Mouse (Mus musculus) brain, adult 10 weeks (tissue): ENCODE data around the gene Olfr902. TPM values are rescaled to one million over a fixed set of nuclear protein-coding genes. Genes with fewer than 3 reads are reported as not detected.

Experiments used
- polyA plus RNA-seq: library from polyadenylated mRNA; stranded (reverse); fragments of 350-450 nt; fragmentation: Illumina TruSeq; extraction: RNeasy Lipid Tissue Mini Kit (QIAGEN cat#74804); gene quantifications from one replicate; pipeline ENCODE4 v1.2.3, GENCODE M21; 2015; ENCODE audit warnings: low read depth, low replicate concordance

Olfr902 gene
- polyA plus RNA-seq, result not detected

DNA sequence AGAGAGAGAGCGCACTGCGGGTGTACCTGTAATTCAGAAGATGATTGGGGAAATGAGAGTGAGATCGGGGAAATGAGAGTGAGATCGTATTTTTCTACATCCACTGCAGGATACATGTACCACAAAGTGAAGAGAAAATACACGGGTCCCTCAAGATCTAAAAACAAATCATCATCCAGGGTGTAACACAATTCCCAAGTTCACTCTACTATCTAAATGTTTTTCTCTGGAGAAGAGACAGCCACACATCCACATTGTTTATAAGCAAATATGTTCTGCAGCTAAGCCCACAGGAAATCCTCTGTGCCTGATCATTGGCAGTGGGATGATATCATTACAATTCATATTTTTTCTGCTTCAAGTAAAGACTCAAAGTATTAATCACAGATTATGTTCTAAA, at the start of gene Olfr902:
TSS of gene Olfr902 (plus strand) at position 301 of the 400 bp plus-strand sequence.

GRCm38 (mm10) chr9:38401398-38401797, 46.1 kb upstream of the Olfr902 start, which contains the start of gene Olfr147:
Gene Olfr147, plus strand, starts transcription at chr9:38401698.

GRCm38 (mm10) chr9:38429155-38429554, 18.3 kb upstream of the Olfr902 start, which contains the start of gene Olfr901:
Gene Olfr901, plus strand, starts transcription at chr9:38429455.

GRCm38 (mm10) chr9:38462844-38463243, 15.4 kb downstream of the Olfr902 start, which contains the start of gene Olfr904:
Gene Olfr904, plus strand, starts transcription at chr9:38463144.

GRCm38 (mm10) chr9:38470807-38471206, 23.4 kb downstream of the Olfr902 start, which contains the start of gene Olfr905:
Gene Olfr905, plus strand, starts transcription at chr9:38471107.

GRCm38 (mm10) chr9:38486785-38487184, 39.3 kb downstream of the Olfr902 start, which contains the start of gene Olfr906:
Gene Olfr906, plus strand, starts transcription at chr9:38487085.

DNA sequence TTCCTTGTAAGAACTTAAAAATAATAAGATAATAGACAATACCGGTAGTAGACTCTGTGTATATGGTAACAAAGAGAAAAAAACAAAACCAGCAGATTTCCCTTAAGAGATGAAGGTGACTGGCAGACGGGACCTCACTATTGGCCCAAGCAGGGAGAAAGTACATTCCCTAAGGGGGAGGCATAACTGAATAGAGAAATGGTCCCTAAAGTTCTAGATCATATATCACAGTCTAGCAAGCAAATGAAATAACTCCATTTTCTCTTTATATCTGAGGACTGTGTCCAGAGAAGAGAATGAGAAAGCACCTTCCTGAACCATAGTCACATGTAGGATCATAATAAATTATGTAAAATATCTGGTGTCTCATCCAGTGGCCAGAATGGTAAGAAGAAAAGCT, 48.0 kb downstream of the Olfr902 start, which contains the start of gene Olfr907:
TSS of gene Olfr907 (plus strand) at position 301 of the 400 bp plus-strand sequence.

Other genes with a start within 250 kb of the Olfr902 start
- not detected for gene Olfr893, start 239.3 kb upstream of the Olfr902 start, polyA plus RNA-seq
- not detected for gene Olfr894, start 229.6 kb upstream of the Olfr902 start, polyA plus RNA-seq
- not detected for gene Olfr143, start 194.9 kb upstream of the Olfr902 start, polyA plus RNA-seq
- not detected for gene Olfr895, start 179.8 kb upstream of the Olfr902 start, polyA plus RNA-seq
- not detected for gene Olfr896-ps1, start 156.5 kb upstream of the Olfr902 start, polyA plus RNA-seq
- not detected for gene Olfr25, start 118.6 kb upstream of the Olfr902 start, polyA plus RNA-seq
- not detected for gene Olfr898, start 99.2 kb upstream of the Olfr902 start, polyA plus RNA-seq
- not detected for gene Olfr250, start 80.8 kb upstream of the Olfr902 start, polyA plus RNA-seq
- not detected for gene Olfr251, start 70.6 kb upstream of the Olfr902 start, polyA plus RNA-seq
- not detected for gene Olfr147, start 46.0 kb upstream of the Olfr902 start, polyA plus RNA-seq
- gene Olfr901, start 18.2 kb upstream of the Olfr902 start, polyA plus RNA-seq, result not detected
- not detected for gene Olfr904, start 15.5 kb downstream of the Olfr902 start, polyA plus RNA-seq
- not detected for gene Olfr905, start 23.5 kb downstream of the Olfr902 start, polyA plus RNA-seq
- not detected for gene Olfr906, start 39.4 kb downstream of the Olfr902 start, polyA plus RNA-seq
- gene Olfr907, start 48.1 kb downstream of the Olfr902 start, polyA plus RNA-seq, result not detected
- not detected for gene Olfr911-ps1, start 73.9 kb downstream of the Olfr902 start, polyA plus RNA-seq
- not detected for gene Olfr910, start 90.2 kb downstream of the Olfr902 start, polyA plus RNA-seq
- gene Olfr912, start 132.5 kb downstream of the Olfr902 start, polyA plus RNA-seq, result not detected
- gene Olfr913, start 145.1 kb downstream of the Olfr902 start, polyA plus RNA-seq, result not detected
- not detected for gene Olfr914, start 157.4 kb downstream of the Olfr902 start, polyA plus RNA-seq
- gene Olfr916, start 212.2 kb downstream of the Olfr902 start, polyA plus RNA-seq, result not detected
- gene Olfr917, start 218.2 kb downstream of the Olfr902 start, polyA plus RNA-seq, result not detected
- gene Olfr918, start 226.9 kb downstream of the Olfr902 start, polyA plus RNA-seq, result not detected